32 mouse cellular contexts compared by ENCODE assay signal in genomic region chrX:160735650-160736049, GRCm38 (mm10). TPM values are rescaled to one million over a fixed set of nuclear protein-coding genes. Genes with fewer than 3 reads are reported as not detected.
"Had no signal": no experiment of that assay in that cellular context is flagged by ENCODE, and none has a peak within 500 bp of the region (broad histone marks: within the 10 kb centered on the region; RNA-seq: fewer than 3 reads in every experiment).

TSS of gene Ppef1 (minus strand) at chrX:160735765.

- H3K4me1 ChIP-seq: heart, embryonic 13.5 days; heart, embryonic 15.5 days; hindbrain, embryonic 13.5 days; hindbrain, embryonic 15.5 days; kidney, embryonic 15.5 days; limb, embryonic 13.5 days; limb, embryonic 15.5 days had no signal

- H3K9me3 ChIP-seq: heart, embryonic 13.5 days; heart, embryonic 15.5 days; hindbrain, embryonic 13.5 days; hindbrain, embryonic 15.5 days; kidney, embryonic 15.5 days; limb, embryonic 13.5 days; limb, embryonic 15.5 days had no signal

- H3K9ac ChIP-seq: heart, embryonic 13.5 days; heart, embryonic 15.5 days; hindbrain, embryonic 13.5 days; hindbrain, embryonic 15.5 days; kidney, embryonic 15.5 days; limb, embryonic 13.5 days; limb, embryonic 15.5 days had no signal

- DNase-seq: gastrocnemius, adult 2 months; gastrocnemius, postnatal 10 days; gastrocnemius, postnatal 36 days; heart, adult 11 months; heart, adult 2 months; heart, postnatal 14 days; heart, postnatal 36 days; kidney, adult 11 months; kidney, adult 2 months; kidney, adult 9 months; kidney, postnatal 14 days; kidney, postnatal 36 days; layer of hippocampus, adult 9-11 months; layer of hippocampus, postnatal 36 days had no signal

- H3K27ac ChIP-seq: gastrocnemius, adult 2 months; heart, adult 2 months; heart, embryonic 13.5 days; heart, embryonic 15.5 days; hindbrain, embryonic 13.5 days; hindbrain, embryonic 15.5 days; hindbrain, postnatal 0 days; kidney, embryonic 15.5 days; kidney, postnatal 0 days; limb, embryonic 13.5 days; limb, embryonic 15.5 days had no signal

- H3K4me2 ChIP-seq: heart, embryonic 11.5 days; heart, embryonic 13.5 days; heart, embryonic 15.5 days; hindbrain, embryonic 13.5 days; hindbrain, embryonic 15.5 days; kidney, embryonic 15.5 days; limb, embryonic 13.5 days; limb, embryonic 15.5 days had no signal

- H3K36me3 ChIP-seq: heart, embryonic 13.5 days; heart, embryonic 15.5 days; hindbrain, embryonic 13.5 days; hindbrain, embryonic 15.5 days; kidney, embryonic 15.5 days; limb, embryonic 13.5 days; limb, embryonic 15.5 days had no signal

- H3K27me3 ChIP-seq: heart, embryonic 13.5 days; heart, embryonic 15.5 days had no signal

- H3K4me3 ChIP-seq: gastrocnemius, adult 2 months; heart, adult 2 months; heart, embryonic 13.5 days; heart, embryonic 15.5 days; hindbrain, embryonic 13.5 days; hindbrain, embryonic 15.5 days; kidney, embryonic 15.5 days; limb, embryonic 13.5 days; limb, embryonic 15.5 days had no signal

- ATAC-seq: hindbrain, postnatal 0 days; intestine, embryonic 16.5 days had no signal

RNA-seq across cellular contexts. Expression of gene Ppef1, which starts in this region (rescaled TPM):
- total RNA-seq: gastrocnemius, adult 2 months; gastrocnemius, postnatal 10 days; gastrocnemius, postnatal 36 days; heart, adult 2 months; heart, postnatal 14 days; heart, postnatal 36 days; hematopoietic stem cell, adult 5-6 weeks; liver, adult 2 months had no signal
- polyA plus RNA-seq: gonadal fat pad, adult 2 months; heart, embryonic 11.5 days; heart, embryonic 13.5 days; heart, postnatal 0 days; hindbrain, embryonic 11.5 days; intestine, embryonic 14.5 days; kidney, adult 2 months; kidney, embryonic 15.5 days; kidney, postnatal 0 days; large intestine, adult 2 months; liver, adult 2 months had no signal
